Mouse (Mus musculus) left cerebral cortex, postnatal 4 days (tissue): ENCODE measurements at regions not wholly inside any gene's neighbourhood (a gene's known extent, or its start where the extent isn't known, plus 50 kb on each side); places are given as distances from the start of the nearest gene placed in this dataset.

Experiments
- DNase-seq: peaks from one replicate; pipeline ENCODE4 v3.0.0-alpha.2; 2022
- intact Hi-C: fragments of 180-260 bp; cut with DNase I; formaldehyde crosslinking; loops from one replicate; pipeline ENCODE4 v1.15.1; 2025

GRCm38 (mm10) chr6:58752496-58752895 is 78.8 kb upstream of the Herc3 start:
- intact Hi-C loops: no loop called here
- DNase-seq: no peak

GRCm38 (mm10) chr6:58756309-58757015 is 74.8 kb upstream of the Herc3 start:
- intact Hi-C loops: no loop called here
- DNase-seq: no peak

GRCm38 (mm10) chr6:58757339-58757738 is 73.9 kb upstream of the Herc3 start:
- intact Hi-C loops: no loop called here
- DNase-seq: no peak

GRCm38 (mm10) chr6:58770654-58771218 is 60.5 kb upstream of the Herc3 start:
- peak; percentile 56 for DNase-seq
- intact Hi-C loops: loop anchor here (5.0 to 10.0 kb wide), 3 partner anchors 163 to 414 kb away; no protein-coding TSS in a partner anchor

- DNase-seq: peak; percentile 4
- intact Hi-C loops: loop anchor here (5.0 to 10.0 kb wide), 3 partner anchors 165 to 413 kb away; no protein-coding TSS in a partner anchor
Observed at GRCm38 (mm10) chr6:58772014-58772413, 59.3 kb upstream of the Herc3 start.
